Mouse (Mus musculus) c-Kit-positive CD71-negative TER-119-negative erythroid progenitor cells, embryonic 14.5 days (primary cell): ENCODE measurements around the gene Defb7.

ENCODE experiments used
- DNase-seq: peaks from one replicate; pipeline ENCODE4 v3.0.0-alpha.2; 2013; ENCODE audit warnings: low read depth

Gene Defb7

DNA sequence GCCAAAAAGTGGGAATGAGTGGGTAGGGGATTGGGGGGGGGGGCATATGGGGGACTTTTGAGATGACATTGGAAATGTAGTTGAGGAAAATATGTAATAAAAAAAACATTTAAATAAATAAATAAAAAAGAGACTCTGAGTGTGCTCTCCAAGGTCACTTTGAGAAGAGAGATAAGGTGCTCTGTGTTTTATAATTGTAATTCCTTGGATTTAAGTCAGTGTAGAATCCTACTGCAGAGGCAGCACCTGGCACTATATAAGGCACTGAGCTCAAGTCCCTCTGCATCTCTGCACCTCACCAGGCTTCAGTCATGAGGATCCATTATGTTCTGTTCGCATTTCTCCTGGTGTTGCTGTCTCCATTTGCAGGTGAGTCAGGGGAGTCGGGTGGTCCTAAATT is at the start of gene Defb7:
TSS of gene Defb7 (plus strand) at position 301 of the 400 bp plus-strand sequence.
- no peak for DNase-seq

DNA sequence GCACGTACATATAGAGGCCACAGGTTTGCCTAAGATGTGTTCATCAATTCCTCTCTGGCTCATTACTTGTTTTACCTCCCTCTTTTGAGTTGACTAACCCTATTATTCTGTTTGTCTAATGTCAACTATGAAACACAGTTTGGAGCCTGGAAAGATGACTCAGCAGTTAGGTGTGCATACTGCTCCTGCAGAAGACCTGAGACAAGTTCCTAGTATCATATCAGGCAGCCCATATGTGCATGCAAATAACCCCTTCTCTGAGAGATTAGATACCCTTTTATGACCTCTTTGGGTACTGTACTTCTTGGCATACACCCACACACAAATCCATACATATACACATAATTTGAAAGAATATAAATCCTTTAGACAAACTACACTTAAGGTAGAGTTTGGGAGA is 48.5 kb upstream of the Defb7 start:
- DNase-seq = no peak

DNA sequence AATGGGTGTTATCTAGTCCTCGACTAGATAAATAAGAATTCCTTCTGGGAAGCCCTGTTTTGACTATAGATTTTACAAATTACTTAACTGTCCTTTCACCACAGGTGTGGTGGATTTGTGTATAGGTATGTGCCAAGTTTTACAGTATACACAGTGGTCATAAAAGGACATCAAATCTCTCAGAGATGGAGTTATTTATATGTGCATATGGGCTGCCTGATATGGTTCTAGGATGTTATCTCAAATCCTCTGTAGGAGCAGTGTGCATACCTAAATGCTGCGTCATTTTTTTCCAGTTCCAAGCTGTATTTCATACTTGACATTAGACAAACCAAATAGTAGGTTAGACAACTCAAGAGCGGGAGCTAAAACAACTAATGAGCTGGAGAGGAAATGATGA is 33.5 kb upstream of the Defb7 start:
- no peak for DNase-seq

GRCm38 (mm10) chr8:19469026-19469425 is 25.9 kb upstream of the Defb7 start:
- DNase-seq = no peak

DNA sequence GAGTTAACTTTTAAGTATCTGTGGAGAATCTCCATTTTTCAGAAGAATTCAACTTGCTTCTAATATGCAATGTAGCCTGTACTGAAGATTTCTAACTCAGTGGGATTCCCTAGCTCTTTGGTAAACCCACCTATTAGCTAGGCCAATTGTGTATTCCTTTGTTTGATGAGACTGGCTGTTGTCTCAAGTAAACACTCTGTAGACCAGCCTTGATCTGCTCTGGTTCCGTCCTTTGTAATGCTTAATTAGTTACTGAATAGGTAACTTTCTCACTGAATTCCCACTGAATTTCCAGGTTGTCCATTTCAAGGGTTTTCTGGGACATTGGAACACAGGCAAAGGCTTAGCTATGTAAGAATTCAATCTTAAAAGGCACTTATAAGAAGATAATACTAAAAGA is 5.6 kb downstream of the Defb7 start:
- no peak for DNase-seq

- DNase-seq = no peak
Measured at GRCm38 (mm10) chr8:19535195-19535829, 40.4 kb downstream of the Defb7 start.

DNA sequence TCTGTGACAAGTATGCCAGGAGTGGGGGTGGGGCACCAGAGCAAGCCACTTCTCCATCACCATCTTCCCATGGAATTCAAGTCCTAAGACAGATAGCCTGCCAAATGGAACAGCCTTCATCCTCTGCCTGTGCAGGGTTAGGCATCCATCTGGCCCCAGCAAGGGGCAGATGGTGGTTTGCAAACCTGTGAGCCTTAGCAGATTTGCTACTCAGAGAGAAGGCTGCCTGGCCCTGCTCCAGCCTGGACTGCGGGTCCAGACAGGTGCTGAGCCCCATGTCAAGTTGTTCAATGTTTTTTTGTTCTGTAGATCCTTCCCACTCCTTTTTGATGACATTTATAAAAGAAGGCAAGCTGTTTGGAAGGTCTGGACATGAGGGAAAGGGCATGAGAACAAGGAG is 45.5 kb downstream of the Defb7 start:
- no peak for DNase-seq
